Mouse (Mus musculus) c-Kit-positive CD71-positive TER-119-positive erythroid progenitor cells, embryonic 14.5 days (primary cell): ENCODE data around the gene Cyp2d9.
"Not testable (repeated sequence)": the region's sequence is repeated elsewhere in the genome, so short reads cannot be mapped to it uniquely, and the experiment has no call there.

Experiments used
- DNase-seq: peaks from one replicate; pipeline ENCODE4 v3.0.0-alpha.2; 2013; ENCODE audit warnings: low spot score

The Cyp2d9 gene

GRCm38 (mm10) chr15:82450045-82450444 lies 16.8 kb downstream of the Cyp2d9 start:
- DNase-seq = not testable (repeated sequence)

GRCm38 (mm10) chr15:82452133-82452532 lies 18.9 kb downstream of the Cyp2d9 start:
- DNase-seq = not testable (repeated sequence)

- DNase-seq = not testable (repeated sequence)
Observed at GRCm38 (mm10) chr15:82453501-82453900, 20.3 kb downstream of the Cyp2d9 start.

- DNase-seq = not testable (repeated sequence)
Observed at GRCm38 (mm10) chr15:82456086-82456790, 23.0 kb downstream of the Cyp2d9 start.

GRCm38 (mm10) chr15:82457064-82458021 lies 24.1 kb downstream of the Cyp2d9 start:
- no peak for DNase-seq

GRCm38 (mm10) chr15:82459266-82459665 lies 26.0 kb downstream of the Cyp2d9 start:
- DNase-seq = not testable (repeated sequence)

- DNase-seq = no peak
Observed at GRCm38 (mm10) chr15:82464701-82465100, 31.5 kb downstream of the Cyp2d9 start.

- DNase-seq = not testable (repeated sequence)
Observed at GRCm38 (mm10) chr15:82494273-82494672, 61.0 kb downstream of the Cyp2d9 start.
